Mouse (Mus musculus): ENCODE data around the gene Pik3ip1. TPM values are rescaled to one million over a fixed set of nuclear protein-coding genes. Genes with fewer than 3 reads are reported as not detected.

Pik3ip1 gene
- 99.9 TPM for polyA plus RNA-seq (2017; shearing (Covaris generic))

DNA sequence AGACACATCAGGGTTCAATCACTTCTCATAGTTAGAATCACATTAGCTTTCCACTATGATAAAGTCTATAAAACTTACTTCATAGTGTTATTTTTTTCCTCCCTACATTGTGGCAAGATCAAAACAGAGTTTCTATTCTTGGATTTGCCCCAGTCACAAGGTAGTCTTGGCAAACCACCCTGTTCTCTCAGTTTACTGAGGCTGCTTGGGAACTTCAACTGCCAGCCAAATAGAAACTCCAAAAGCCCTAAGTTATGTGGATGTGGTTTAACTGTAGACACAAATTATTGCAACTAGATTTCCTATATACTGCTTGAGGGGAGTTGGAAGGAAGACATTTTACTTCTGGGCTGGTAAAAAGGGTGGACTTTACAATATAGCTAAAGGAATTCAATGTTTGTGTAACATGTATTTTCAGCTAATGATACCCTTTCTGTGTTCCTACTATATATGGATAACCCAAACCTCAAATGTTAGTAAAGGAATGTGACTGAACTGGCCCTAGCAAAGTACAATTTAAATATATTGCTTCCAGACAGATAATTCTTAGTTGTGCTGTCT lies at the start of gene Pik3ip1:
TSS of gene Pik3ip1 (plus strand) at position 511 of the 561 bp plus-strand sequence.

DNA sequence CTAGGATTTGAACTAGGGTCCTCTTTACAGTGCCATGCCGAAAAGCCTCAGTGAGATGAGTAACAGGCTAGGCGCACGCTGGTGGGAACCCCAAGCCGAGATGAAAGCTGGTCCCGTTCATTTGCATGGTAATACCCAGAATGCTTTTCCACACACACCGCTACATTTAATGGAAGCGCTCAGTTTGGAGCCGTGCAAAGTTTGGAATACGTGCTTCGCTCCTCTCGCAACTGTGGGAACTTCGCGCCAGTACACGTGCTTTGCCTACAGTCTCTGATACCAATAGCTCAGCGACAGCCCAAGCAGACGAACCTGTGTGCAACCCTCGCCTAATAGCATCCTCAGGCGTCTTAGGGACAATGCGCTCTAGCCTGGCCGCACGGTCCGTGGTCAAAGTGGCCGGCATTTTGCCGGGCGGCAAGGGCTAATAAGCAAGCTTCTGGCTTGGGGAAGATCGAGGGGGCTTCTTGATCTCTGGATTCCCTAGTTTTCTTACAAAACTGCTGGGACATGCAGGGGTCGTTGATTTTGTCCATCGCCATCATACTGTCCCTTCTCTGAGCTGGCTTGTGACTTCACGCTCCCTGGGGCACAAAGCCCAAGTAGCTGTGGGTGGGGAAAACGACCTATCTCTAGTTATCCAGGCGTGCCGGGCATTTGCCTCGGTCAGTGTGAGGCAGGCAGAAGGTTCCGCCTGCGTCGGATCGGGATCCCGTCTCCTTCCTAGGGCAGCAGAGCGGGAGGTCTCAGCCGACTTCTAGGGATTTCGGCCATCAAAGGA lies 41.5 kb upstream of the Pik3ip1 start, which contains the start of gene Patz1:
TSS of gene Patz1 (plus strand) at position 354 of the 781 bp plus-strand sequence.

Other genes with a start within 250 kb of the Pik3ip1 start
- gene Sfi1, start 136.9 kb upstream of the Pik3ip1 start, polyA plus RNA-seq (2017; shearing (Covaris generic)) = 64.0 TPM
- 34.2 TPM for gene Eif4enif1, start 128.0 kb upstream of the Pik3ip1 start, polyA plus RNA-seq (2017; shearing (Covaris generic))
- 190 TPM for gene Drg1, start 64.0 kb upstream of the Pik3ip1 start, polyA plus RNA-seq (2017; shearing (Covaris generic))
- gene Patz1, start 41.5 kb upstream of the Pik3ip1 start, polyA plus RNA-seq (2017; shearing (Covaris generic)) = 17.7 TPM
- 118 TPM for gene Limk2, start 78.8 kb downstream of the Pik3ip1 start, polyA plus RNA-seq (2017; shearing (Covaris generic))
- gene Rnf185, start 122.0 kb downstream of the Pik3ip1 start, polyA plus RNA-seq (2017; shearing (Covaris generic)) = 34.7 TPM
- 0.25 TPM for gene Pla2g3, start 157.9 kb downstream of the Pik3ip1 start, polyA plus RNA-seq (2017; shearing (Covaris generic))
- not detected for gene Inpp5j, start 174.4 kb downstream of the Pik3ip1 start, polyA plus RNA-seq (2017; shearing (Covaris generic))
- 5.9 TPM for gene Selenom, start 184.3 kb downstream of the Pik3ip1 start, polyA plus RNA-seq (2017; shearing (Covaris generic))
- 2.3 TPM for gene Smtn, start 210.2 kb downstream of the Pik3ip1 start, polyA plus RNA-seq (2017; shearing (Covaris generic))

Measured in CD4-positive, CD25-positive, alpha-beta regulatory T cell, adult 9 weeks (primary cell).